Mouse (Mus musculus): ENCODE measurements around the gene Rtp2.
"Not testable (repeated sequence)": the region's sequence is repeated elsewhere in the genome, so short reads cannot be mapped to it uniquely, and the experiment has no call there.

Gene Rtp2

DNA sequence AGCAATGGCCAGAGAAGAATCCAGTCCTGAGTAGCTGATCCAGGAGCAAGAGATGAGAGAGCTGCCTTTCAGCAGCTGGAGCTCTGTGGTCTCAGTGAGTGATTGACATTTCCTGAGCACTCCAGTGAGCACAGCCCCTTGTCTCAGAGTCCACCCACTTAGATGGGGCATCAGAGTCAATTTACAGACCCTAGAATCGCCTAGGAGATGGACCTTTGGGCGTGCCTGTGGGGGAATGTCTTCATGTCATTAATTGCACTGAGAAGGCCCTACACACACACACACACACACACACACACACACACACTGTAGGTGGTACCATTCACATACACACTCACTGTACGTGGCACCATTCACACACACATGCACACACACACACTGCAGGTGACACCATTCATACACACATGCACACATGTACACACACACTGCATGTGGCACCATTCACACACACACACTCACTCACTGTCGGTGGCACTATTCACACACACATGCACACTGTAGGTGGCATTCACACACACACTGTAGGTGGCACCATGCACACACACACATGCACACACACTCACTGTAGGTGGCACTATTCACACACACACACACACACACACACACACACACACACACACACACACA lies 20.0 kb upstream of the Rtp2 start:
- DNase-seq (ENCODE audit: low spot score), result no peak

DNA sequence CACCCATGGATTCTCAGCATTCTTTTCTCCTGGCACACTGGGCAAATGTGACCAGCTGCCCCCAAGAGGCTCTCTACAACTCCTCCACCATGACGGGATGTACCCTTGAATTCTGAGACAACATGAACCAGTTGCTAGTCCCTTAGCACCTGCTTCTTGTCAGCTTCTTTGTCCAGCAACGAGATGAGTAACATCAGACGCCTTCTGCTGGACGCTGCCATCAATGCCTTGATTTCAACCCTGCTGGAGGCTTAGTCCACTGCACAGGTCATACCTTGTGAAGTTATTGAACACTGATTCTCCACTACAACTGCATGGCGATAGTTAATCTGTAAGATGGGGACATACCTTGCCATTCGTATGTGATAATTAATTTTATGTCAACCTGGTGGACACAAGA lies 15.5 kb upstream of the Rtp2 start:
- DNase-seq (ENCODE audit: low spot score), result no peak

DNA sequence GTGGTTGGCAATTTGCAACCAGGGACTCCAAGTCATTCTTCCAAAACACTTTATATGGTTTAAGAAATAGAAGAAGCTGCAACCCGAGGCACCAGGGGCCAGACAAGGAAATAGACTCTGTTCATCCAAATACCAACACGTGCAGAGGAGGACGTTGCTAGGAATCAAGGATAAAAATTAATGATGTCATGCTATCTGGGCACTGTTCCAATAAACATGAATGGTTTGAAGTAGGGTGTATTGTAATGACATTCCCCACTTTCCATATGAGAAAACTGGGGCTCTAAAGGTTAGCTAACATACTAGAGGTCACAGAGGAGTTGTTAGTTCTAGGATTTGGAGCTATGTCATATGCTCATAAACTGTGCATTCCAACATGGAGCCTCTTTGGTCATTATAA lies 12.6 kb upstream of the Rtp2 start:
- no peak for DNase-seq (ENCODE audit: low spot score)

DNA sequence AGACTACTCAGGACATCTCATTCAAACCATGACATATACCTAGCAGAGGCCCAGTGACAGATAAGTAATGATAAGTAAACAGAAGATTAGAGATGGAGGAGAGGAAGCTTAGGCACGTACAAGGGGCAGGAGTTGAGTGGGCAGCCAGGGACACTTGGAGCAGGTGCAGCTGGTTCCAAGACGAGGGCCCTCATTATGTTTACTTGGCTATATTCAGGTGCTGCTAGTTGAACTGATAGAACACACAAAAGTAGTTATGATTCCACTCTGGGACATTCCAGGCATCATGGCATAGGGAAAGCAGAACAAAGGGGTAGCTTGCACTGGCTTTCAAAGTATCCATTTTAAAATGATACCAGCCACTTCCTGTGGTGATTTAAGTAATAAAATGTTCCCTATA lies 2.2 kb upstream of the Rtp2 start:
- DNase-seq (ENCODE audit: low spot score), result no peak

DNA sequence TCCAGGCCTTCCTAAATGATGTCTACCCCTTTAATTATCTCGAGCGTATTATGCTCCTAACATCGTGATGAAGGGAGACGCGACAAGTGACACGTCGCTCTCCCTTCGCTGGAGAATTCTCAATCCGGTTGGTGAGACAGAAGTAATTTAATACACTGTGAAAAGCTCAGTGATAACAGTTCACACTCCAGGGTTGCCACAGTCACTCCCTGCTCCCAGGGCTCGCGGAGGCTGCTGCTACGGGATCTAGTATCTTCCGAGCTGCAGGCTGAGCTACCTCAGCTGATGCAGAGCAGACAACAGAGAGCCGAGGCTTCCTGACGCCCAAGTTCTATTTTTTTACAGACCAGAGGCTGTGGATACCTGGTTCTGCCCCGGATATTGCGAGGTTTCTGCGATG lies 919 bp downstream of the Rtp2 start:
- no peak for DNase-seq (ENCODE audit: low spot score)

DNA sequence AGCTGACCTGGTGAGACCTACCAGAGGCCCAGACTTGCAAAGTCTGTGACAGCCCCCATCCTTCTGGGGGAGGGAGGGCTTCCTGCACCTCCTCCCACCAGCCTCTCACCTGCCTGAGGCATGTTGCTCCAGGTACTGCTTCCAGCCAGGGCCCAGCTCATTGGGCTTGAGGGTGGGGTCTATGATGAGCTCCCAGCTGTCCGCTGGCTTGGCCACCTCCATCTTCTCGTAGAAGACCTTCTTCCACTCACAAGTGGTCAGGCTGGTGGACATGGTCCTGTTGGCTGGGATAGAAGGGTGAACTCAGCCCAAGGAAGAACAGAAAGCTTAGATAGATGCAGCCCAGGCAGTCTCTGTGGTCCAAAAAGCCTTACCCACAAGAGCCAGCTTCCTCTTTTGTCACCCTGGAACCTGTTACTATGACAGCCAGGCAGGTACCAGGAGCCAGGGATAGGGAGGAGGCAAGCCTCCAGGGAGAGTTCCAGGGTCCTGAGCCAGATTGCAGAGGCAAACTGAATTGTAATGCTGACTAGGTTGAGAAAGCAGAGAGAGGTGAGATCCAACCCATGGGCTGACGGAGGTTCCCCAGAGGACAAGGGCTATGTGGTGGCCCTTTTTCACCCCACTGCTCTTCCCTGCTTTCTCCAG lies 1.6 kb downstream of the Rtp2 start:
- no peak for DNase-seq (ENCODE audit: low spot score)

DNA sequence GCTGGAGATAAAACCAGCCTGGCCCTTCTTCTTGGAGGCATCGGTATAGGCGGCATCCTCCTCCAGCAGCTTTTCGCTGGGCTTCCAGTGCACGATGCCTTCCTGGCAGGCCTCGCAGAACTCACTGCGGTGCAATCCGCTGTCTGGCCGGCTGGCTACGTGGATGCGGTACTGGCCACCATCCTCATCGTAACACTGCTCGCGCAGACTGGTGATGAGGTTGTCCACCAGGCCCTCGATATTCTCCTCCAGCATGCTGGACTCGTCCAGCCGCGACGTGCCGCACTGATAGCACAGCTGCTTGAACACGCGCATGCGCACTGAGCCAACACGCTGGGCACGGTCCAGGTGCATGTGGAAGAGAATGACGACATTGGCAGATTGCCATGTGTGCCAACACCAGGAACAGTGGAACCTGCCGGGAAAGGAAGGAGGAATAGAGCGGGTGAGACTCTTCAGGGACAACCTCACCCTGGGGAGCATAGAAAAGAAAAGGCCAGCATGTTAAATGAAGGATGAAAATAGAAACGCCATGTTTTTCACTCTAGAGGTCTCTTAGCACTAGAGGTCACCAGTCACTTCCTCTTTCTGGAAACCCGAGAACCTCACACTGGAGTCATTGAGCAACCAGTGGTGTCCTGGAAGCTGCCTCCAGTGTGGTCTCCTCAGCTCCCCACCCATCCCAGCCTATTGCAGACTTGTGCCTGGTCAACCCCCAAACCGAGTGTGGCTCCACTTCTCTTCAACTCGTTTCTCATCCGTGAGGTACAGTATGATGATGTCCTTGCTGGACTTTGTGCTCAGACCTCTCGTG lies 4.7 kb downstream of the Rtp2 start:
- DNase-seq (ENCODE audit: low spot score), result no peak

DNA sequence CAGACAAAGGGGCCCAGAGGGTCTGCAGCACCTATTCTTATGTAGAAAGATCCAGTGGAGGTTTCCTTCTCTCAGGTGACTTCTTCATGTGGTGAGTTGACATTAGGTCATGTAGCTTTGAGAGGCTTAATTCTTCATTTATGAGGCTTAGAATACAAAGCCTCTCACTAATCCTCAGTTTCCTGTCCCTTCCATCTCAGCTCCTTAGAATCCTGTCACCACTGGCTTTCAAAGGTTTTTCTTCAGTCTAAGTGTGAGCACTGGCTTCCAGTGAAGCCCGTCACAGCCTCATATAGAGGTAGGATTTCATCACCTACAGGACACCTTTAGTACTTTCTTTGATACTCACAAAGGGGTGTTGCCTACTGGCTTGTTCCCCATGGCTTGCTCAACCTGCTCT lies 9.3 kb downstream of the Rtp2 start:
- no peak for DNase-seq (ENCODE audit: low spot score)

DNA sequence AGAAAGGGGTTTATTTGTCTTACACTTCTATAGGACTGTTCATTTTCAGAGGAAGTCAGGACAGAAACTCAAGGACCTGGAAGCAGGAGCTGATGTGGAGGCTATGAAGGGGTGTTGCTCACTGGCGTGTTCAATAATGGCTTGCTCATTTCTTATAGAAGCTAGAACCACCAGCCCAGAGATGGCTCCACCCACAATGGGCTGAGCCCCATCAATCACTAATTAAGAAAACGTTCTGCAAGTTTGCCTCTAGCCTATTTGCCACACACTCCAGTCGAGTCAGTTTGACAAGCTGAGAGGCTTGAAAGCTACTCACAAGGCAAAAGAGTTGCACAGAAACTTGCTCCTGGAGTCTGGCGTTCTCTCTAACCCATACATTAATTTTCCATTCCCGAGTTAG lies 10.5 kb downstream of the Rtp2 start:
- no peak for DNase-seq (ENCODE audit: low spot score)

DNA sequence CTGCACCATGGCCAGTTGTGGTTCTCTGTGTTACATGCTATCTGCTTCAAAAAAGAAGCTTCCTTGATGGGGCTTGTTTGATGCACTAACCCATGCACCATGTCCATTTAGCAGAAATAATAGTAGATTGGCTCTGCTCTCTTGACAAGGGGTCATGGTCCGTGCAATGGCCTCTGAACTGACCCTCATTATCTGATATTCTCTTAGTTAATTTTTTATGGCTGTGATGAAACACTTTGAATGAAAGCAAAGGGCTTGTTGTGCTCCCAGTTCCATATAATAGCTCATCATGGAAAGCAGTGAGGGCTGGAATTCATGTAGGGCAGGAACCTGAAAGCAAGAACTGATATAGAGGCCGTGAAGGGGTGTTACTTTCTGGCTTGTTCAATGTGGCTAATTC lies 12.8 kb downstream of the Rtp2 start:
- DNase-seq (ENCODE audit: low spot score), result no peak

DNA sequence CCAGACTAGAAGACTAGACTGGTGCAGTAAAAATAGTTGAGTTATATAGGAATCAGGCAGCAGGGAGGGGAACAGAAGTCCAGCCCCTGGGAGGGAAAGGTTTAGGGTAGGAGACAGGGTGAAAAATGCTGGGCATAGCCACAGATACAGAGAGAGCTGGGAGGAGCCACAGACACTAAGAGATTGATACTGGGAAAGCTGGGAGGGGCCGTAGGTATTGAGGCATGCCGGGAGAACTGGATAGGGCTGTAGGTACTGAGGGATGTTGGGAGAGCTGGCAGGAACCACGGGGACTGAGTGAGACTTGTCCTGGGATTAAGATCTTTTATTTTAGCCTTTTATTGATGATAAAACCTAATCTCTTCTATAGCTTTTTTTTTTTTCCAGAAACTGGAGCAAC lies 18.8 kb downstream of the Rtp2 start:
- no peak for DNase-seq (ENCODE audit: low spot score)

DNA sequence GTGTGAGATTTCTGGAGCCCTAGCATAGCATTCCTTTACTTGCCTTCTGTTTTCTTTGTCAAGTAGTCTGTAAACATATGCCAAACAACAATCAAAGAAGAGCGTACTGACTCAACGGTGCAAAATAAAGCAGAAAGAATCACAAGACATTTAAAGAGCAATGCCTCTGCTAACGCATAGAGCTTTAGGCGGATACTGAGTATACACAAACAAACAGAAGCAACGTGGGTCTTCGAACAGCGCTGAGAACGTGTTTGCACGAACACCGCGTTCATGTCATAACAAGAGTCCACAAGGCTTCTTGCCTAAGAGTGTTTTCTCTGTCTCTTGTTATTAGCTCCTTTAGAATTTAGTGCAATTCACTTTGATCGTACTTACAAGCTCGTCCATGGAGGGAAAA lies 19.5 kb downstream of the Rtp2 start:
- no peak for DNase-seq (ENCODE audit: low spot score)

DNA sequence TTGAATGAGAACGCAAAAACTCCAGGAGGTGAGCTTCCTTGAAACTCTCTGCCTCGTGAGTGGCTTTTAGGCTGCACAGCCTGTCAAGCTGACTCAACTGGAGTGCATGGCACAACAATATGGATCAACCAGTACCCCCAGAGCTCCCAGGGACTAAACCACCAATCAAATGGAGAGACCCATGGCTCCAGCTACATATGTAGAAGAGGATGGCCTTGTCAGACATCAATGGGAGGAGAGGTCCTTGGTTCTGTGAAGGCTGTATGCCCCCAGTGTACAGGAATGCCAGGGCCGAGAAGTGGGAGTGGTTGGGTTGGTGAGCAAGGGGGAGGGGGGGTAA lies 23.2 kb downstream of the Rtp2 start:
- DNase-seq (ENCODE audit: low spot score), result not testable (repeated sequence)

DNA sequence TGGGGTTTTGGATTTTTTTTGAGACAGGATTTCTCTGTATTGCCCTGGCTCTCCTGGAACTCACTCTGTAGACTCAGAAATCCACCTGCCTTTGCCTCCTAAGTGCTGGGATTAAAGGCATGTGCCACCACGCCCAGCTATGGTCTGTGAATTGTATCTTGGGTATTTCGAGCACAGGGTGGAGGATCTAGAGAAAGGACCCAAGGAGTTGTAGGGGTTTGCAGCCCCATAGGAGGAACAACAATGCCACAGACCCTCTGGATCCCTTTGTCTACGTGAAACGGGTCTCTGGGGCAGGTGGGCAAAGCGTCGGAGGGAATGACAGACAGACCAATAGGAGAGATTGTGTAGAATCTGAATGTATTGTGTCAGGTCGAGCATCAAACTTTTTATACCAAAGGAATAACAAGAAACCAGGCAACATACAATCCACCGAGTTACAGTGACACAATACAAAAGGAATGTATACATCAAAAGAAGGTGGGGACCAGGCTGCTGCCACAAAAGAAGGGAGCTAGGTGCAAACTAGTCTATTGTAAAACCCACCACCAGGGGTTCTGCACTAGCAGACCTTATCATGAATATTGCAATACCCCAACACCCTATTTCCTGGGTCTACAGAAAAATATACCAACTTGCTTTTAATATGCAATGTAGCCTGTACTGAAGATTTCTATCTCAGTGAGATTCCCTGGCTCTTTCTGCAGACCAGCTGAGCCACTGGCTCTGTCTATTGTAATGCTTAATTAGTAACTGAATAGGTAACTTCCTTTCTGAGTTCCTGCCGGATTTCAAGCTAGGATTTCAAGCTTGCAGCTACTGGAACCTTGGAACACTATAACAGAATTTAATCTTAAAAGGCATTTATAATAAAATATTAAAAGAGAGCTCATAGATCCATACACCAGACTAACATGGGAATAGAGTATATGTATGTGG lies 23.8 kb downstream of the Rtp2 start:
- DNase-seq (ENCODE audit: low spot score), result not testable (repeated sequence)

DNA sequence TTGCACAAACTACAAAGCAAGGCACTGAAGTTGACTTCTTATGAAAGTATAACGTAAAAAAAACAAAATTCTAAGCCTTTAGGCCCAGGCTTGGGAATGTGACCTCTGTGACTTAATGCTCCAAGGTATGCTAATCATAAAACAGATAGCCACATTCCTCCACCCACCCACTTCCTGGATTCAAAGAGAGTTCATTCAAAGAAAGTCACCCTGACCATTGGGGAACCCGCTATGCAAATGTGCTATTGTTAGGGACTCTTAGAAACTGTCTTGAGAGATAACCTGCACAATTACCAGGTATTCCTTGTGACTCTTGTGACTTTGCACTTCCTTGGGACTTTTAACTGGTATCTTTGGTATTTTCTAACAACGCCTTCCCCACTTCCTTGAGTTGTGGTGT lies 25.6 kb downstream of the Rtp2 start:
- not testable (repeated sequence) for DNase-seq (ENCODE audit: low spot score)

DNA sequence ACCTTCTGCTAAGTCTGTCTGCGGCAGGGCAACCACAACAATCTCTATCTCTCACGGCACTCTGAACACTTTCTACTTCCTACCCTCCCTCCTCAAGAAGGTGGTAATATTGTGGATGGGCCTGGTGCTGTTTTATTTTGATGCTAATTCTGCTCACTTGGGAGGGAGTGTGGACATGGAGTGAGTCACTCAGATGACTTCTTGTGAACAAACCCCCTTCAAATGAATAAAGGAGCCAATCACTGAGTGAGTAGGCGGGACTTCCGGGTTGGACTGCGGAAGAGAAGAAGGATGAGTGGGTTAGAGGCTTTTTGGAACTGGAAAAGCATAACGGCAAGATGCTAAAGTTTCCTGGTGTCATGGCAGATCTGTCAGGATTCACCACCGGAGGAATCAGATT lies 30.8 kb downstream of the Rtp2 start:
- DNase-seq (ENCODE audit: low spot score), result no peak

DNA sequence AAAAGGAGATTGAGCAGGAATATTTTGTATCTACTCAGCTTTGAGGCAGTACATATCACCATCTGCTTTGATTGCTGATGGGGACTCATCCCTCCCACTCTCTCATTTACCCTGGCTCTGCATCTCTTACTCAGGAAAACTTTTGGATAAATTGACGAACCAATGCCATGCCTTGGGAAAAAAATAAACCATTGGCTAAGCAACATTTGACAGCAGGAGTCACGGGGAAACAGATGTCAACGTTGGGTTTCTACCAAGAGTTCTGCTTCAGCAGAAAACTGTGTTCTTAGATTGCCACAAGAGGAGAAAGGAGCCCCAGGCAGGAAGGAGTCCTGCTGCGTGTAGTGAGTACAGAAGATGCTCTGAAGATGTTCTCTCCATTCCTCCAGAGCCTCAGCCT lies 32.1 kb downstream of the Rtp2 start:
- no peak for DNase-seq (ENCODE audit: low spot score)

DNA sequence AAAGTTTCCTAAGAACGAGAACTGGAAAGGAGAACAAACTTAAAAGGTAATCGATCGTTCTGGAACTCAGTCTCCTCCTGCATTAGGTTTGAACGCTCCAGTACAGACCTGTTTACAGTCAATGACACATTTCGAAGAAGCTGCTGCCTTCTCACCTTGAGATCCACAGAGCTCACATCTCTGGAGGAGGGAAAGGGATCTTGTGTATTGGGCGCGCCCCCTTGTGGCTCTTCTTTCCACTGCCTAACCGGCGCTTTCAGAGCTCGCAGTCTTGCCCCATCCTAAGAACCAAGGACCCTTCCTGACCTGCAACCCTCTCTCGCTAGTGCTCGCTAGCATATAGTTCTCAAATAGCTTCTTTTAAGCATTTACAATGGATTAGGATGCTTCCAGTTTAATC lies 33.4 kb downstream of the Rtp2 start:
- peak; percentile 22 for DNase-seq (ENCODE audit: low spot score)

DNA sequence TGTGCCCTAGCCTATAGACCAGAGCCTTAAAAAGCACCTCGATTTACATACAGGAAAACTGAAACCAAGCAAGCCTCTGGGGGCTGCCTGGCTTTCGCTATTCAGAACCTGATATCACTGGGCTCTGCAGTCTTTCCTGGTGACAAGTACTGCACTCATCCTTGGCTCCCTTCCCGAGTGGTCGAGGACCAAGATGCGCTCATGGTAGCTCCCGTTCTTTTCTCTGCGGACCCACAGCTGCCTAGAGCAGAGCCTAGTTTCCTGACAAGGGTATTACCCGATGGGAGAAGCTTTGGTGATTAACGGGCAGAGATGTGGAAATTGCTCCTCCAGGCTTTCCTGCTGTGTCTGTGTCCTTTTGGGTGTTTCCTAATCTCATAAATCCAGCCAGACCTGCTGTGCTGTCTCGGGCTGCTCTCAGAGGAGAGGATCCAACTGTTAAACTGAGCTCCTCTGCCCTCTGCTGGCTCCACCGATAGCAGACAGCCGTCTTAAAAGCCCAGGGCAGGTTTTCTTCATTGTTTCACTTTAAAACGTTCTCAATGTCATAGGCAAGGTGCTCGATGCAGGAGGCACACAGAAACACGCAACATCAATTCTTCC lies 34.1 kb downstream of the Rtp2 start:
- DNase-seq (ENCODE audit: low spot score), result peak; percentile 3

DNA sequence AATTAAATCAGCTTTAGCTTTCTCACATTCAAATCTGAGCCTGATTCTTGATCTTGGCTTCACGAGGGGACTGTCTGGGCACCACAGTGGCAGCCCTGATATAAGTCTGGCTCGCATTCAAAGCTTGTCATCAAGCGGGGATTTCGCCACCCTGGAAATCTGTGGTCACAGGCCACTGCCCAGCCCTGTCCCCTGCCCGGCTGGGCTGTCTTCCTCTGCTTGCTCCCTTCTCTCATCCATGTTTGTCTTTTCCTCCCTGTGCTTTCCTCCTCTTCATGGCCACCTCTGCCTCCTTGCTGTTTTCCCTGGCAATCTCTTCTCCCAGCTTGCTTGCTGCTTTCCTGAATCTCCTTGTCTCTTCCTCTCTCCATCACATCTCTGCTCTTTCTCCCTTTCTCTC lies 34.7 kb downstream of the Rtp2 start:
- no peak for DNase-seq (ENCODE audit: low spot score)

DNA sequence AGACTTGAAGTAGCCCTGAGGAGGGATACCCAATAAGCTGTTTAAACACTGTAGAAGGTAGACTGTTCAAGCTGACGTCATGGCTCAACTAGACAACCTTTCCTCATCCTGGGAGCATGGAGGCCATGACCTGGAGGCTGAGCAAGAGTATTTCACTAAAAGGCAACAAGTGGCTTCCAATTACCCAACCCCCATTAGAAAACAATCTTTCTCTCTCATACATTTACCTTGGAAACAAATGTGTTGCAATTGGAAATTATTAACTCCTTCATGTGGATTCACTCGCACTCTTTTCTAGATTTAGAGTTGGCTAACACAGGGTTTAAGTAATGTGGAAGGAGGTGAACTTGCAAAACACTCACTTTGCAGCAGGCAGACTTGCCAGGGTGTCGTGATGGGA lies 37.1 kb downstream of the Rtp2 start:
- no peak for DNase-seq (ENCODE audit: low spot score)

DNA sequence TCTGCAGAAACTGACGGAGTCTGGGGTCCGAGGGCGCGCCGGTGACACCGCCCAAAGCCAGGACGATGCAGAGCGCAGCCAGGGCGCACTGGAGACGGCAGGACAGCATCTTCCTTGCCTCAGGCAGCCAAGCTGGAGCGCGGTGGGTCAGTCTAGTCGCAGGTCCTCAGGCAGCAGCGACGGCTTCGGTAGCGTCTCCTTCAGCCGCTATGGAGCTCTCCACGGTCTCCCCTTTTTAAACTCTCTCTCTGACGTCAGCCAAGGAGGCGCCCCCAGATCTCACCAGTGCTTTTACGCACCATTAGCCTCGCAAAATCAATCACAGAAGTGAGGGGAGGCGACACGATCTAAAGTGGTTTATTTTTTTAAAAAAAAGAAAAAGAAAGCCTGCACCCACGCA lies 41.6 kb downstream of the Rtp2 start, which contains the start of gene Sst:
Gene Sst (minus strand): TSS at position 323 of the 400 bp plus-strand sequence.
- DNase-seq (ENCODE audit: low spot score), result no peak

Measured in c-Kit-positive CD71-positive TER-119-positive erythroid progenitor cells, embryonic 14.5 days (primary cell).